Mouse (Mus musculus) MEL-GATA-1-ER (cell line): ENCODE results near the gene Sdhb.

Experiments
- DNase-seq: peaks from one replicate; pipeline ENCODE4 v3.0.0-alpha.2; 2012; ENCODE audit warnings: low read depth; ENCODE audit errors: extremely low read depth

The Sdhb gene

DNA sequence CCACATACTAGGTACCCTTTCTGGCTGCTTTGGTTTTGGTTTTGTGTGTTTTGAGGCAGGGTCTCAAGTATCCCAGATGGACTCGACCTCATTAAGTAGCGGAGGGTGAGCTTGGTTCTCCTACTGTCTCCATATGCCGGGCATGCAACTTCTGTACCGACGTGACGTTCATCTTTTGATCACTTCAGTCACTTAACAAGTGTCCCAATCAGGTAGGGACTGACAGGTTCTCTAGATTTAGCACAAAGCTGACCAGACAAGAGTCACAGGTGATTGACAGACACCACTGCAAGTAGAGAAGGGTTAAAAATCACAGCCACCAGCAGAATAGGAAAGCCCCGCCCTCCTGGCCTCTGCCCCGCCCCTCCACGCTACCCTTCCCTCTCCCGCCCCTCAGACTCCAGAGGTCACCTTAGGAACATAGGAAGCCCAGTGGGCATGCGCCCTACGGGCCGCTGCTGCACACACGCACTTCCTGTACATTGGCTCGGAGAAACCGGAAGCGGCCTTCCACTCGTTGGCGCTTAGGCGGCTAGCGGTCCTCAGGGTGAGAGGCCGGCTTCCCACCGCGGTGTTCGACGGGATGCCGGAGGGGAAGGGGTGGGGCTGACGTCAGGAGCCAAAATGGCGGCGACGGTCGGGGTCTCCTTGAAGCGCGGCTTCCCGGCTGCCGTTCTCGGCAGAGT, at the start of gene Sdhb:
Sdhb (plus strand) TSS at position 423 of the 686 bp plus-strand sequence.
- peak; percentile 97 for DNase-seq

DNA sequence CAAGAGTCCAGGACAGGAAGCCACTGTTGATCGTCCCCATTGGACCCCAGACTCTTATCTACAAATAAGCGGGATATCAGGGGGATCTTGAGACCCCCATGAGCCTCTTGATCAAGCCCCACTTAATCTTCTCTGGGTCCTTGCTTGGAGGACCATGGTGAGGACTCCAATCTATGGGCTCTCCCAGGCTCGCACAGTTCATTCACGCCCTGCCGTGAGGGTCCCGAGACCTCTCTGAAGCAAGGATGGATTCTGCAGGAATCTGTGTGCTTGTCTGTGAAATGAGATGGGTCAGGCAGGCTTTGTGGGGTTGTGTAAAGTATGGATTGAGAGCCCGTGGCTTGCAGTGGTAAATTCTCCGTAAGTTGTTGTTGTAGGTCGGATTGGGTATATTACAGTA, 49.6 kb upstream of the Sdhb start:
- DNase-seq, result no peak

DNA sequence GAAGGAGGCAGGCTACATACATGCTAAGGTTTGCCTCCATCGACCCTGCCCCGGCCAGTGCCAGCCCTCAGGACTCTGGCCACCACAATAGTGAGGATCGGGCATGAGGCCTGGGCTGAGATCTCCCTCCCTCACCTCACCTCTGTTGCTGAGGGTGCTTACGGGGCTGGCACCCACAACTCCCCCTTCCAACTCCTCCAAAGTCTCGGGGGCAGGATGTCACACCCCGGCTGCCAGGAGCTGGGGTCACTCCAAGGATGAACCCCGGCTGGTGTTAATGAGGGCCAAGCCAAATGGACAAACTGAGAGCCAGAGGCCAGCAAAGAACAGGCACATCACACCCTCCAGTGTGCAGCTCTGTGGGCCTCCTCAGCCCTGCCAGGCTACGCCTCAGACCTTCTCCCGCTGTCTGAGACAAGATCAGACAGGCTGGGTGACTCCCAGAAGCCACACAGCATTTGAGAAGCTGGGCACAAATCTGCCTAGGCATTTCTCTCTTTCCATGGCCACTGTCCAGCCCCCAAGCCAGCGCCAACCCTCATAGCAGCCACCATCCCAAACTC, 48.7 kb upstream of the Sdhb start:
- no peak for DNase-seq

DNA sequence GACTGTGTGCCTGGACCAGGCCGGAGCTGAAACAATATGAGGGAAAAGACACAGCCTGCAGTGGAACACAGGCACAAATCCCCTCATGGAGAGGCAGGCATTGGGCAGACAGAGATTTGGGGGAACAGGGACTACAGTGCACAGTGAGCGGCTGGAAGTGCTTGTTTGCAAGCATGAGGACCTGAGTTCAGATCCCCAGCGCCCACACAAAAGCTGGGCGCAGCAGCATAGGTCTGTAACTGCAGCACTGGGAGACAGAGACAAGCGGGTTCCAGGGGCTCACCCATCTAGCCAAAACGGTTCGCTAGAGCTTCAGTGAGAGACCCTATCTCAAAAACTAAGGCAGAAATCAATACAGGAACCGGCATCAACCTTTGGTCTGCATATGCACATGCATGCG, 47.4 kb upstream of the Sdhb start:
- no peak for DNase-seq

DNA sequence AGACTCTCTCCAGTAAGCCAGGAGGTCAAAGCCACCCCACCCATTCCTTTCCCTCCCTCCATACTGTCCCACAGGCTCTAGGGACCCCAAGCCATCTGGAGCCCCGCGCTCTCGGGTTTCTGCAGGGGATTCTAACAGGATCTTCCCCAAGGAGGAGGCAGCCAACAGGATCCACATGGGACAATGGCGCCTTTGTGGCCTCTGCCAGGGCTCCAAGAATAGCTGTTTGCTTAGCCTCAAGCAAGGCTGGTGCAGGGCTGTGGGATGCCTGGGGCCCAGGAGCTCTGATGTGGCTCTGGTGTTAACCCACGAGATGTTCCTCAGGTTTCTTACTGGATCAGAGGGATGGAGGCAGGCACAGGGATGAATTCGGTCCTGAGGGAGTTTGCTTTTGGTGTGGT, 46.3 kb upstream of the Sdhb start:
- no peak for DNase-seq

DNA sequence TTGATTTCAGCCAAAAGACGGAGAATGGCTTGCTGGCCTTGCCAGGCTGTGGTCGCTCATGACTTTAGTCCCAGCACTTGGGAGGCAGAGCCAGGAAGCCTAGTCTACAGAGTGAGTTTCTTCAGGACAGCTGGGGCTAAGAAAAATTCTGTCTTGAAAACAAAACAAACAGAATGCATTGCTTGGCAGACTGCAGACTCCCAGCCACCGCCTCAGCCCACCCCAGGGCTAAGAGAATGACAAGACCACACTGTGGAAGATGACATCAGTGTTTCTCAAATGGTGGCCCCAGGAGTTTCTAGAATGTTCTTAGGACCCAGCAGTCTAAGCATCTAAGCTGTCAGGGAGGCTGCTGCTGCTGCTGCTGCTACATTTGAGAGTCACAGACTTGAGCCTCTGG, 45.8 kb upstream of the Sdhb start:
- DNase-seq, result no peak

DNA sequence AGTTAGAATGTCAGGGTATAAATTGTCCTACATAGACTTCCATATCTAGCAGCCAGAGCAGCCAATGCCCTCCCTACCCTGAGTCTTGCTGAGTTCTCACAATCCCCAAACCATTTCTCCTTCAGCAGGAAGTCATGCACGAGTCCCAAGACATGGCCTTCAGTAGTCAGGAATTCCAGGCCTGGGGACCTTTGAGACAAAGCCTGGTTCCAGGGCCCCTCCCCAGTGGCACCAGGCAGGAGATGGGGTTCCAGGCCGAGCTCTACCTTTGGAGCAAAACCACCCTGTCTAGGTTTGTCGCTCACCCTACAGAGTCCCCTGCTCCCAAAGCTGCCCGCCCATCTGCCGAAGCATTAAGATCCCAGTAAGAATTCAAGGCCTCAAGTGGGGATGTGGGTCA, 44.7 kb upstream of the Sdhb start:
- DNase-seq, result no peak

DNA sequence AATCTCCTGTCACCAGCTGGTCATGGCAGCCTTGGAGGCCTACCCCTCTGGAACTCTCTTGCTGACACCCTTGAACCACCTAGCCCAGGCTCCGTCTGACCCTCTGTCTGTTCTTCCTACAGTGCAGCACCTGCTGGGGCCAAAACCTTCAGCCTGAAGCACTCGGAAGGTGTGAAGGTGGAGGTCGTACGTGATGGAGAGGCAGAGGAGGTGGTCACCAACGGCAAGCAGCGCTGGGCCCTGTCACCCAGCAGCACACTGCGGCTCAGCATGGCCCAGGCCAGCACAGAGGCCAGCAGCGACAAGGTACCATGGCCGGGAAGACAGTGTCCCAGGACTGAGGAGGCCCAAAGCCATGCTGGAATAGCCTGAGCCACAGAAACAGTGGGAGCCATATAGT, 43.6 kb upstream of the Sdhb start:
- no peak for DNase-seq

DNA sequence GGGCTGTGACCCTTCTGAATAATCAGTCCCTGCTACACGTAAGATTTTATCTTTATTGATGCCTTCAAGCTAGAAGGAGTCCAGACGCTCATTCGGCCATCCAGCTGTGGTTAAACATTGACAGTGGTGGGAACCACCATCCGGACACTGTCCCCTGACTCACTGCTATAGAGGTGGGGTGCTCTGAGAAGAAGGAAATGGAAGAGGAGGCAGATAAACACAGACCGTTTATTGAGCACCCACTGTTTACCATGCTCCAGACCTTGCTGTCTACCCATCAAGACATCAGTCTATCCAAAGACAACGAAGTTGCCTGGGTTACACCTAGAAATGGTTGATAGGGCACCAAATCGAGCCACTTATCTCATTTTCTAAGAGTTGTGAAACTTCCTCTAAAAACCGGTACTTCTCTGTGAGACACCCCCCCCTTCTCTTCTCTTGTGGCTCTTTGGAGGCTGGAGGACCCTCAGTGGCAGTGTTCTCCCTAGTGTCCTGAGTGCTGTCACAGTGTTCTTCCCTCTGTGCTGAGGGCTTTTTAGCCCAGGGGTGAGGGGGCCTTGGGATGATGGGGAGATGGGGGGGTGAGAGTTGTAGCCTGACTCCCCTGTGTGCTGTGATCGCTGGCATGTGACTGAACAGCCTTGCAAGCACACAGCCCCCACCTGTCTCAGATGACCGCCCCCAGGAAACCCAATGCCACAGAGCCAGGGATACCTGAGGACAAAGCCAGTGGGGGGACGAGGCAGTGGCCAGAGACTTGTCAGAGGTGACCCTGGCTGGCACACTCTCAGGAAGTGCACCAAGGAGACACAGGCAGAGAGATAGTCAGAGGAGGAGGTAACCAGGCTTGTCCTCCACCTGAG, 40.8 kb upstream of the Sdhb start:
- no peak for DNase-seq

DNA sequence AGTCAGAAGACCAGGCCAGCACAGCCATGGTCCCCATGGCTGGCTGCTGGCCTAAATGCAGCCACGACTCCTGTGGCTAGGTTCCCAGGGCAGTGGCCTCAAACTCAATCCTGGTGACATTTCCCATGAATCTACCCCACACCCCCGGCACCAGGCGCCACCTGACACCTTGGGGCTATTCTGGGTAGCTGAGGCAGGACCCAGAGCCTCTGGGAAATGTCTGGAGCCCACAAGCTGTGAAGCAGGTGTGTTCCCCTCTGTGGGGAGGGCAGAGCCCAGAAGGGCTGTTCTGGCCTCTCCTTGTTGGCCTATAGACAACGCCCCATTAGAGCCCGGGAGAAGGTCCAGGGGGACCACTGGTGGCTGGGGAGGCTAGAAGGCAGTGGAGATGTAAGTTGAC, 38.5 kb upstream of the Sdhb start:
- no peak for DNase-seq

DNA sequence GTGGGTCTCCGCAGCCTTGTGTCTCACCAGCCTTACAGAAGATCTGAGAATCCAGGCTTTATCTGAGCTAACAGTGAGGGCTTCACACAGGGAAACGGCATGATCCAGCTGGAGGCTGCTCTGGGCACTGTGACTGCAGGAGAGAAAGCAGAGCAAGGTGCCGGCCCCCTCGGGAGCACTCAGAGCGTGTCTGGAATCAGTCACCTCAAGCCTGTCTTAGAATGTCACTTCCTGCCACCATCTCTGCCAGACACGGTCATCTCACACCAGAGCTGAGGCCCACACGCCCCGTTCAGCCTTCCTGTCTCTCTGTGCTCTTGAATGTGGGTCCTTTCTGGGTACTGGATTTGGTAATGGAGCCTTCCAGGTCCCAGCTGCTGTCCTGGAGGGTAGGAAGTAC, 35.4 kb upstream of the Sdhb start:
- DNase-seq, result no peak

DNA sequence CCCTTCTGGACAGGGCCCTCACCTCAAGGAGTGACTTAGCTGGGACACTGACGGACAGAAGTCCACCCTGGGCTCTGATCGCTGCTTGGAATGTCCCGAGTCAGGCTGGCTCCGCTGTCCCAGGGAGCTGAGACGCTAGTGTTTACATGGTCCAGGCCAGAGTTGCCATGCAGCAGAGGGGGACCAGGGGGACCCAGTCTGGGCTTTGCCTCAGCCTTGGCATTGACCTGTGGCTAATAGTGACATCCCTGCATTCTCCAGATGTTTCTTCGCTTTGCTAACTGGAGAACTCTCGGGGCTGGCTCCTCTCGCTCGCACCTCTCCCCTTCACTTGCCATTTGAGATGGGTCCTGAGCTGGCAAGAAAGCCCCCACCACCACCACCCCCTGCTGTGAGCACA, 32.7 kb upstream of the Sdhb start:
- DNase-seq, result no peak

DNA sequence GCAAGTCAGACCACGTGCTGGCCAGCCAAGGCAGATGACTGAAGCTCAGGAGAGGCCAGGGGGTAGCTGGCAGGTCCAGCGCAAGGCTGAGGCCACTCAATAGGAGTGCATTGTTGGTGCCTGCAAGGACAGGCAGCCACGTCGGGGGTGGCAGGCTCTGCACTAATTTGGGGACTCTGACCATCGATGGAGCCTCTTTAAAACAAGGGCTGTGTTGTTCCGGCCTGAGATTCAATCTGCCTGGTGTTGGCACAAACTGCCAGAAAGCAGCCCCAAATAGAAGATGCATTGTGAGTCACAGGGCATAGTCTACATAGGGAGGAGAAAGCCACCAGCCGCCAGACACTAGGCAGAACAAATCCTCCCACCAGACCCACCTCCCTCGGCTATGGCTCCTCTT, 31.3 kb upstream of the Sdhb start:
- no peak for DNase-seq

DNA sequence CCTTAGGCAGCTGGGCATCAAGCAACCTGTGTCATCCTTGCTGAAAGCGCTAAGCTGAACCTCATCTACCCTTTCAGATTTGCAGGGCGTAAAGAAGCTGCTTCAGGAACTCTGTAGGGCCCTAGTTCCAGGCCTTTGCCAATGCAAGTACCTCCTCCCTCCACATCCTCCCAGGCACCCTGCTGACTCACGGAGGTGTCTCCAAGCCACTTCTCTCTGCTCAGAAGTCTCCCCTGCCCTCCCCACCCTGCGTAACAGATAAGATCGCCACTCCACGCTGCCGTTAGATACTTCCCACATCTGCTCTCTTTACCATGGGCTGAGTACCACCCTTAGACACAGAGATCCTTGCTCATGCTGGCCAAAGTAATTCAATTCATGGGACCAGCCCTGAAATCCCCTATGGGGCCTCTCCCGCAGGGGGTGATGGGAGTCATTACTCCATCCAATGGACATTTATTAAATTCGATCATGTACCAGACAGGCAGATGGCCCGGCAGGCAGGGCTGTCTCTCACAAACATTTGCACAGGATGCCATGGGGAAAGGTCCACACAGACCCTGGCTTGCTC, 30.0 kb upstream of the Sdhb start:
- peak; percentile 21 for DNase-seq

DNA sequence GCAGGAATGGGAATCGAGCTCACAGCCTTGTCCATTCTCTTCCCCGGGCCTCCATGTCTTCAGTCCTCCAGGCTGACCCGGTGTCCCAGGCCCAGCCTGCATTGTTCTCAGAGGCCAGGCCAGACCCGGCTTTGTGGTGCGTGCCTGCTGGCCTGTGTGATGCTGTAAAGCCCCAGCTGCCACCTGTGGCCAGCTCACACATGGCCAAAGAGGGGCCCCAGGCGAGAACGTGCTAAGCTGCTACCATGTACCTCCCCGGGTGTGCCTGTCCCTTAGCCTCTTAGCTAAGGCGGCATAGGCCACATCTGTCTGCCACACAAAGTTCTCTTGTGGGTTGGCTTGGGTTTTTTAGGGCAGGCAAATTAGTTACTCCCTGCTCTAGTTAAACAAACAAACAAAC, 25.4 kb upstream of the Sdhb start:
- no peak for DNase-seq

DNA sequence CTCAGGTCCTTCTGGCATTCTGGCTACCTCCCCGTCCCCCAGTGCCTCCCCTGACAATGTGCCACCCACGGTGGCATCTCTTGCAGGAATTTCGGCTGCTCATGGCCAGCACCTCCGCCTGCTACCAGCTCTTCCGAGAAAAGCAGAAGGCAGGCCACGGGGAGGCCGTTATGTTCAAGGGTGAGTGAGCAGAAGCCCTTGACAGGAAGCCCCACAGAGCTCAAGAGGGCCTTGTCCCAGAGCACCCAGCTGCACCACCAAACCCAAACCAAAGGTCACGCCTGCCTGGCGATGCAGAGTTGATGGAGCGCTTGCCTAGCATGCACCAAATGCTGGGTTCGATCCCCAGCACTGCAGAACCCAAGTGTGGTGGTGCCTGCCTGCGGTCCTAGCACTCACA, 16.6 kb upstream of the Sdhb start:
- no peak for DNase-seq

DNA sequence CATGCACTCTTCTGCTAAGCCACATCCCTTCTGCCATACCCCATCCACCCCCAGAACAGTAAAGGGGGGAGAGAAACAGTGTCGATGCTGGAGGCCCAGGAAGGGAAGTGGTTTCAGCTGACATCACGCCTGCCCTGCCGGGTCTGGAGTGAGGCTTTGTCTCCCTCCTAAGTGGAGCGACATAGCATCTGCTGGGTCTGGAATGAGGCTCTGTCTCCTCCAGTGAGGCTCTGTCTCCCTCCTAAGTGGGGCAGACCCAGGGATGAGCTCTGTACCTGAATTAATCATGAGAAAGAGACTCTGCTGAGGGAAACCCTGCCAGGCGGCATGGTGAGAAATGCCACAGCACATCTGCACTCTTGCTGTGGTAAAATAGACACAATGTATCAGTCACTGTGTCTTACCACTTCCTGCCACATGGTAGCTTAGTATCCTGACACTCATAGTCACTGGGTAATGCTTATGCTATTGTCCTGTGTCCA, 16.0 kb upstream of the Sdhb start:
- no peak for DNase-seq

DNA sequence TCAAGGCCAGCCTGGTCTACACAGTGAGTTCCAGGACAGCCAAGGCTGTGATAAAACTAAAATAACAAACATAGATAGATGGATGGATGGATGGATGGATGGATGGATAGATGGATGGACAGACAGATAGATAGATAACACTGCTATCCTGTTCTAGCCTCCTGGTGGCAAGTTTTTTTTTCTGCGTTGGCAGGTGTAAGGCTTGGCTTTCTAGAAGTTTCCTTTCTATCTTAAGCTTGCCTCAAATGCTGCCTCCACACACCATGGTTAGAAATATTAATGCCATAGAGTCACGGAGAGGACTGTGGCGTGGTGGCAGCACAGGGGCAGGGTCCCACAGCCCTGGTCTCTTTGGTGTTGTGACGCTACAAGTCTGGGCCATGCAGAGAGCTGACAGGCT, 15.4 kb upstream of the Sdhb start:
- DNase-seq, result no peak

DNA sequence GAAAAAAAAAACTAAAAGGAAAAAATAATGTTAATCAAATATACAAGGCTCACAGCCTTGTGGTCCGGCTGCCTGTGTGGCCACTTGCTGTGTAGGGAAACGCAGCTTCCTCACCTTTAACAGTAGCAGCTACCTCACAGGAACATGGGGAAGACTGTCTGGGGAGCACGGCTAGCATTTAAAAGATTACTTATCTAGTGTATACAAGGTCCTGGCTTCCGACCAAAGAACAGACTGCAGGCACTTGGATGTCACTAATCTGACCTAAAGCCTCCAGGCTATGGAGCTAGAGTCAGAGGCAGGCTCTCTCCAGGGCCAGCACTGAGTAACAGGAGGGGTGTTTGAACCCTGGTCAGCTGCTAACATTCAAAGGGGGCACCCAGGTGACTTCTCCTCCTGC, 15.0 kb upstream of the Sdhb start:
- DNase-seq, result no peak

DNA sequence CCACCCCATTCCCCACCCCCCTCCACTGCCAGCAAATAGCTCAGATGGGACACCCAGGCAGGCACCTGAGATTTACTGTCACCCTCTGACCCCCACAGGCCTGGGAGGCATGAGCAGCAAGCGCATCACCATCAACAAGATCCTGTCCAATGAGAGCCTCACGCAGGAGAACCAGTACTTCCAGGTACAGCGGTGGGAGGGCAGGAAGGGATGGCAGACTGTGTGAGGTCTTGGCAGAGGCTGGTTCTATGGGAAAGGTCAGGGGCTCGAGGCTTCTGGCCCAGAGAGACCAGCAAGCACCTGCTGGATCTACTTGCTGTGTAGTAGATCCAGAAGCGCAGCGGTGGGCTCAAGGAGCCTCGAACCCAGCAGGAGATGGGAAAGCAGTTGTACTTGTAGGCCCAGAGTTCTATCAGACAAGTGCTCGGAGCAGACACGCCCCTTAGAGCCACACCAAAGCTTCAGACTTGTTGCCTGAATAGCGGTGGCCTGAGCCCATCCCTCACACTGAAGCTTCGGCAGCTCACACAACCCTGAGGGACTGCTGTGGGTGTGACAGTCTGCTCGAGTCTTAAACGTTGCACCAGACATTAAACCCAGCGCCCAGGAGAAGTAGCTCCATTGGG, 14.3 kb upstream of the Sdhb start:
- DNase-seq, result no peak

DNA sequence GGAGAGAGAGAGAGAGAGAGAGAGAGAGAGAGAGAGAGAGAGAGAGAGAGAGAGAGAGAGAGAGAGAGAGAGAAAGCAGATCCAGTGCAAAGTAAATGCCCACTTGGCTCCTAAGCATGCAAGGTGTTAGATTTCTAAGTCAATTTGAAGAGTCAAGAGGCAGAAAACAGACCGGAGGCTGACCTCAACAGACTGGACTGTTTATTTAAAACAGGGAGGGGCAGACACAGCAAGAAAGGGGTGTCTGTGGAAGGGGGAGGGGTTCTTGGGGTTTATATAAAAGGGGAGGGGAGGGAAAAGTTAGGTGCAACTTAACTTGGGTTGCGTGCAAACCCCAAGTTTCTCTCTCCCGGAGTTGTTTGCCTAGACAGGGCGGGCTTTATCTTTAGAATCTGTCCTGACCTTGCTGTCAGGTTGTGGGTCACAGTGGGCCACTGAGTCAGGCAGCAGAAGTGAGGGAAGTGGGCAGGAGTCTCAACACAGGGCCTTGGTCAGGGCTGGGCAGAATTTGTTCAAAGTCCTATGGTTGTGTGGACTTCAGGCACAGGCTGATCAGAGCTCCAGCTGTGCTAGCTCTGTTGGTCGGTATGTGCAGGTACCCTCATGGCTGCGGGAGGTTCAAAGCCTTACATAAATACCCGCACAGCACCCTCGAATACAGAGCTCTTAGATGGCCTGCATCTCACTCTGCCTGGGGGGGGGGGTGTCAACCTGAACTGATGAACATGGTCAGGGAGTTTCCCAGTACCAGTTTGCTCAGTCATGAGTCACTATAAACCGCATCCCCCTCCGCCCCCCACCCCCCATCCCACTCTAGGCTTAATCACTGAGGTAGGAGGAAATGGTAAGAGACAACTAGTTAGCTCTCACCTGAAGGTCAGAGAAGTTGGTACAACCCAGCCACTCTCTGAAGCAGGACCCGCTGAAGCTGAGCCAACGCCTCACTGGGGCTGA, 13.2 kb upstream of the Sdhb start:
- DNase-seq, result no peak
